Mouse (Mus musculus) embryonic fibroblast, embryonic 13.5 days (primary cell): ENCODE measurements around the gene Ptprq.

Experiments
- CTCF ChIP-seq: IDR thresholded peaks from 2 replicates; pipeline ENCODE4 v1.5.1; 2011; ENCODE audit warnings: mild to moderate bottlenecking, control low read depth, low read length, moderate library complexity, borderline replicate concordance; ENCODE audit not compliant: insufficient read depth
- POLR2A ChIP-seq: IDR thresholded peaks from 2 replicates; pipeline ENCODE4 v1.6.1; 2011; ENCODE audit warnings: low read depth, mild to moderate bottlenecking, control low read depth, low read length, moderate library complexity

GRCm38 (mm10) chr10:107661970-107662369, 57.9 kb downstream of the Ptprq start:
- no peak for TF ChIP-seq CTCF
- no peak for TF ChIP-seq POLR2A
